Mouse (Mus musculus) embryonic facial prominence, embryonic 11.5 days (tissue): ENCODE results near the gene Dysf. TPM values are rescaled to one million over a fixed set of nuclear protein-coding genes. Genes with fewer than 3 reads are reported as not detected.

Source experiments
- ATAC-seq: fragments of 200-750 bp; cut with Nextera tagmentation; replicated peaks from 2 replicates; pipeline ENCODE4 v1.8.0; 2017; ENCODE audit warnings: low read depth; ENCODE audit not compliant: insufficient number of reproducible peaks, low FRiP score, low TSS enrichment
- DNase-seq: peaks from one replicate; pipeline ENCODE4 v3.0.0-alpha.2; 2015; ENCODE audit warnings: low spot score
- H3K27ac ChIP-seq: fragments of 300-500 bp; sonication (generic); replicated peaks from 2 replicates; pipeline ENCODE4 v1.5.1; 2014; ENCODE audit warnings: mild to moderate bottlenecking, low read depth, low read length, control low read depth
- H3K27me3 ChIP-seq: fragments of 300-500 bp; sonication (generic); 2 replicates; pipeline ENCODE4 v1.6.1; 2014; ENCODE audit warnings: mild to moderate bottlenecking, low read length, moderate library complexity, mixed read lengths; ENCODE audit not compliant: control insufficient read depth, insufficient read depth
- H3K36me3 ChIP-seq: fragments of 300-500 bp; sonication (generic); replicated peaks from 2 replicates; pipeline ENCODE4 v1.6.1; 2014; ENCODE audit warnings: low read depth, mild to moderate bottlenecking, low read length, moderate library complexity, mixed read lengths; ENCODE audit not compliant: control insufficient read depth, insufficient read depth
- H3K4me1 ChIP-seq: fragments of 300-500 bp; sonication (generic); 2 replicates; pipeline ENCODE4 v1.6.1; 2014; ENCODE audit warnings: low read length, mixed read lengths; ENCODE audit not compliant: control insufficient read depth, insufficient read depth
- H3K4me2 ChIP-seq: fragments of 300-500 bp; sonication (generic); 2 replicates; pipeline ENCODE4 v1.6.1; 2014; ENCODE audit warnings: low read depth, mild to moderate bottlenecking, control low read depth, low read length, moderate library complexity
- H3K4me3 ChIP-seq: fragments of 300-500 bp; sonication (generic); 2 replicates; pipeline ENCODE4 v1.5.1; 2014; ENCODE audit warnings: low read depth, low read length, control low read depth
- H3K9ac ChIP-seq: fragments of 300-500 bp; sonication (generic); replicated peaks from 2 replicates; pipeline ENCODE4 v1.6.1; 2014; ENCODE audit warnings: mild to moderate bottlenecking, control low read depth, low read length
- H3K9me3 ChIP-seq: fragments of 300-500 bp; sonication (generic); replicated peaks from 2 replicates; pipeline ENCODE4 v1.6.1; 2016; ENCODE audit warnings: mild to moderate bottlenecking, low read length, inconsistent platforms, mixed read lengths; ENCODE audit not compliant: control insufficient read depth
- WGBS: fragments of 180-500 bp; shearing (Covaris S2); extraction: QIAGEN DNeasy Blood & Tissue Kit; methylation state at CpG from one replicate; pipeline ENCODE4 v1.1.7; 2014; 5-methylcytosine and 5-hydroxymethylcytosine counted together
- polyA plus RNA-seq: library from polyadenylated mRNA; unstranded; fragments of >200 nt; fragmentation: Nextera tagmentation; extraction: Ambion mirVana; gene quantifications from 2 replicates; pipeline ENCODE4 v1.2.1, GENCODE M21; 2014

Dysf gene
- polyA plus RNA-seq, 1 experiment from 2014 or later: 7.8 TPM

DNA sequence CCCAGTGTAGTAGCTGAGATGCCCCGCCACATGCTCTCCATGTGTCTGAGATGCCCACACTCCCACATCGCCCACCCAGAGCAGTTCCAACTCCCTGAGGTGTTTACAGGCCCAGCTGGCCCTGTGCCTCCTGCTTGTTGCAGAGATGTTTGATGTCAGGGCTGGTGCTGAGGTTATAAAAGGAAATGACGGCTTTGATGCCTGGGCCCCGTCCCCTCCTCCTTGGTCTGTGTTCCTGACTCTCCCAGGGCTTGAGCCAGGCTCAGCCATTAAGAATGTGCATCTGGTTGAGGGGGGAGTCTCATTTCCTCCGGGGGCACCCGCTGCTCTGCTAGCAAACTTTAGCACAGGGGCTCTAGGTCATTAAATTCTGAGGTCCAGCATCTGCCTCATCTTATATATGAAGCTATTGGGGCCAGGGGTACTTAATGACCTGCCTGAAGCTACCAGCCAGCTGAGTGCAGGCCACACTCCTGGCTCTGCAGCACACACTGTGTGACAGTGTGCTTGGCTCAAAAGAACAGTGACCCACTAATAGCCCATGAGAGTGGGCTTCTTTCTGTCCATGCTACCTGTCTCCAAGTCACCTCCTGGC lies 183.4 kb downstream of the Dysf start:
- Histone ChIP-seq H3K9me3 (no peaks in the 10 kb centered on the region), H3K4me1 (no peaks in the 10 kb centered on the region)
- no peak for DNase-seq

DNA sequence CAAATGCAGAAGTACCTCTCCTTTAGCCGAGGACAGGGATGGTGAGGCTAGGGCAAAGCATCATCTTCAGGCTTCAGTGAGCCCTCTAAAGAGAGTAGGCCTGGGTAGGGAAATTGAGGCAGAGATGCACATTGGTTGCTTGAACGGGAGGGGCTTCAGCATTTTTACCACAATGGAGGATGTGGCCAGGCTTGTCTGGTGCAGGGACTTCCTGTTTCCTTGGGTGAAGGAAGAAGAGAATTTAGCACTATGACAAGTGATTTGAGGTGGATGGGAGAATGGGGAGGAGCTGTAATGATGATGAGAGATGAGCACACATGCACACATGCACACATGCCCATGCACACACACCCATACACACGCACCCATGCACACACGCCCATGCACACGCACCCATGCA lies 188.1 kb downstream of the Dysf start:
- Histone ChIP-seq H3K36me3 (no peaks in the 10 kb centered on the region), H3K9me3 (no peaks in the 10 kb centered on the region), H3K27me3 (no peaks in the 10 kb centered on the region), H3K9ac (no peak overlapping the region), H3K4me2 (no peak overlapping the region), H3K27ac (no peak overlapping the region), H3K4me3 (no peak overlapping the region), H3K4me1 (no peaks in the 10 kb centered on the region)
- WGBS: 92% methylated on average over 5 of the region's 5 CpGs
- ATAC-seq (no peak), DNase-seq (no peak)

More for the DNA sequence above, 183.4 kb downstream of the Dysf start:
- H3K9ac ChIP-seq: no peak overlapping the region
- no peaks in the 10 kb centered on the region for H3K27me3 ChIP-seq
- H3K27ac ChIP-seq: no peak overlapping the region
- H3K4me3 ChIP-seq: no peak overlapping the region
- no peak for ATAC-seq
- H3K36me3 ChIP-seq: no peaks in the 10 kb centered on the region
- WGBS: 65% methylated on average over 6 of the region's 6 CpGs
- no peak overlapping the region for H3K4me2 ChIP-seq

DNA sequence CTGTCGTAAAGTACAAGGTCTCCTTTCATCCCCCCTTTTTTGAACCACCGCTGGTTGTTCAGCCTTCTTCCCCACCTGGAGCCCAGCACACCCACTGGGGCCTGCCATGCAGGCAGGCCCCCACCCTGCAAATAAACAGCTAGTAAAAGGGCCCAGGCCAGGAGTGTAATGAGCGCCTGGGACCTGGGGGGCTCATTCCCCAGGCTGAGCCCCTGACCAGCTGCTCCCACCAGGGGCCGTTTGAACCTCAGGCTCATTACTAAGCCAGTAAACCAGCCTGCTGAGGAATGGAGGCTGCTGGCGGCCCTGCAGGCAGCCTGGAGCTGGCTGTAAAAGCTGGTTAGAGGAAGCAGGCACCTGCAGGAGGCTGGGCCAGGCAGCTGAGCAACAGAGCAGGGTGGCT lies 189.4 kb downstream of the Dysf start:
- no peaks in the 10 kb centered on the region for H3K9me3 ChIP-seq
- no peak overlapping the region for H3K9ac ChIP-seq
- WGBS: 29% methylated on average over 5 of the region's 5 CpGs
- H3K36me3 ChIP-seq: no peaks in the 10 kb centered on the region
- no peak overlapping the region for H3K4me3 ChIP-seq
- H3K4me1 ChIP-seq: no peaks in the 10 kb centered on the region
- no peaks in the 10 kb centered on the region for H3K27me3 ChIP-seq
- H3K4me2 ChIP-seq: no peak overlapping the region
- DNase-seq: no peak
- H3K27ac ChIP-seq: no peak overlapping the region
- 0 out of 2 replicates have a peak, but pooled peaks have one; percentile 41 for ATAC-seq

DNA sequence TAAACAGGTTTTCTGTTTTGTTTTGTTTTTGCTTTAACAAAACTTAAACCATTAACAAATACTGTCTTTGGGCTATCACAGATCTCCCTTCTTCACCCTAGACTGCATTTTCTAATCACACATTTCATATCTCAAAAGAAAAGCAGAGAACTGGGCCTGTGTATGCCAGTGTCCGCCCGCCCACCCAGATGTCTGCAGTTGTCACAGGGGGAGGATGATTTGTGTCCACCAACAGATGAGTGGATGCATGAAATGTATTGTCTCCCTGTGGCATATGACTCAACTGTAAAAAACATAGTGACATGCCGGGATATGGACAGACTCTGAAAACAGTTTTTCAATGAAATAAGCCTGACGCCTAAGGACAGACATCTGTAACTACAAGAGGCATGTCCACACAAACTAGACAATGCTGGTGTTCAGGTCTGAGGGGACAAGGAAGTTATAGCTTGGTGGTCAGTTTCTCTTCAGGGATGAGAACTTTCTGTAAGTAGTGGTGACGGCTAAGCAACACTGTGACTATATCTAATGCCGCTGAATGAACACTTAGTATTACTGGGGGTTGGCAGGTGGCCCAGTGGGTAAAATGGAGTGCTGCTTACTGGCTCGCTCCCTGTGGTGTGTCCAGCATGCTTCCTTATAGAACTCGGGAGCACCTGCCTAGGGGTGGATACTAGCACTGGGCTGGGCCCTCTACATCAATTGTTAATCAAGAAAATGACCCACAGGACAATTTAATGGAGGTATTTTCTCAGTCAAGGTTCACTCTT lies 193.5 kb downstream of the Dysf start:
- H3K9ac ChIP-seq: no peak overlapping the region
- H3K4me3 ChIP-seq: no peak overlapping the region
- DNase-seq (no peak), ATAC-seq (no peak)
- no peaks in the 10 kb centered on the region for H3K27me3 ChIP-seq
- H3K36me3 ChIP-seq: no peaks in the 10 kb centered on the region
- WGBS: 85% methylated on average over 8 of the region's 8 CpGs
- no peak overlapping the region for H3K4me2 ChIP-seq
- no peak overlapping the region for H3K27ac ChIP-seq
- no peaks in the 10 kb centered on the region for H3K4me1 ChIP-seq
- H3K9me3 ChIP-seq: no peaks in the 10 kb centered on the region

DNA sequence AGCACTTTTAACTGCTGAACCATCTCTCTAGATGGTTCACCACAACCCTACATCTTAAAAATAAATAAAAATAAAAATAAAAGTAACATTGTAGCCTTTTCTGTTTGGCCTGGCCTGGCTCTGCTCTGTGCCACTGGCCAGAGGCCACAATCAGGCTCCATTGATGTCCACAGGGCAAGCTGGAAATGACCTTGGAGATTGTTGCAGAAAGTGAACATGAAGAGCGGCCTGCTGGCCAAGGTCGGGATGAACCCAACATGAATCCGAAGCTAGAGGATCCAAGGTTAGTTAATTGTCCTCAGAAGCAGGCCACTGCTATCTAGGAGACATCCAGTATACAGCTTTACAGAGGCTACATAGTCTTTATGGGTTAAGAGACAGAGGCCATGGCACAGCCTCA lies 197.2 kb downstream of the Dysf start:
- no peak overlapping the region for H3K4me3 ChIP-seq
- 93% methylated on average over 3 of the region's 3 CpGs for WGBS
- H3K9me3 ChIP-seq: no peaks in the 10 kb centered on the region
- no peak overlapping the region for H3K27ac ChIP-seq
- ATAC-seq: no peak
- no peak for DNase-seq
- no peaks in the 10 kb centered on the region for H3K27me3 ChIP-seq
- H3K36me3 ChIP-seq: no peaks in the 10 kb centered on the region
- no peak overlapping the region for H3K4me2 ChIP-seq
- no peaks in the 10 kb centered on the region for H3K4me1 ChIP-seq
- H3K9ac ChIP-seq: no peak overlapping the region

DNA sequence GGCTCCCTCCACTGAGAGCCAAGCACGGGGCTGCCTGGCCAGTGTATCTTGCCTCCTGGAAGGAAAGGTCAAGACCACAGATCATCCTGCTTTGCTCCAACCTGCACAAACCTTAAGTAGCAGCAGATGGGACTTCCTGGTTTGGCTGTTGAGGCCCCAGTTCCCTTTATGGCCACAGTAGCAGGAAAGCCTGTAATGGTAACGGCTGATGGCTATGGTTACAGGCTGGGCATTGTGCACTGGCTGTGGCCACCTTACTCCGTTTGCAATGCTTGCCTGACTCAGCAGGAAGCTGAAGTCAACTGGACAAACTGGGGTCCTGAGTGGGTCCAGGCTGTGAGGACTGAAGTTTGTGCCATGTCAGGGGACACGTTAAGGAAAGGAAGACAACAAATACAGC lies 200.2 kb downstream of the Dysf start:
- H3K9me3 ChIP-seq: no peaks in the 10 kb centered on the region
- no peaks in the 10 kb centered on the region for H3K4me1 ChIP-seq
- H3K4me3 ChIP-seq: no peak overlapping the region
- 71% methylated on average over 4 of the region's 4 CpGs for WGBS
- ATAC-seq (no peak), DNase-seq (no peak)
- H3K4me2 ChIP-seq: no peak overlapping the region
- H3K27ac ChIP-seq: no peak overlapping the region
- H3K36me3 ChIP-seq: no peaks in the 10 kb centered on the region
- no peaks in the 10 kb centered on the region for H3K27me3 ChIP-seq
- H3K9ac ChIP-seq: no peak overlapping the region

DNA sequence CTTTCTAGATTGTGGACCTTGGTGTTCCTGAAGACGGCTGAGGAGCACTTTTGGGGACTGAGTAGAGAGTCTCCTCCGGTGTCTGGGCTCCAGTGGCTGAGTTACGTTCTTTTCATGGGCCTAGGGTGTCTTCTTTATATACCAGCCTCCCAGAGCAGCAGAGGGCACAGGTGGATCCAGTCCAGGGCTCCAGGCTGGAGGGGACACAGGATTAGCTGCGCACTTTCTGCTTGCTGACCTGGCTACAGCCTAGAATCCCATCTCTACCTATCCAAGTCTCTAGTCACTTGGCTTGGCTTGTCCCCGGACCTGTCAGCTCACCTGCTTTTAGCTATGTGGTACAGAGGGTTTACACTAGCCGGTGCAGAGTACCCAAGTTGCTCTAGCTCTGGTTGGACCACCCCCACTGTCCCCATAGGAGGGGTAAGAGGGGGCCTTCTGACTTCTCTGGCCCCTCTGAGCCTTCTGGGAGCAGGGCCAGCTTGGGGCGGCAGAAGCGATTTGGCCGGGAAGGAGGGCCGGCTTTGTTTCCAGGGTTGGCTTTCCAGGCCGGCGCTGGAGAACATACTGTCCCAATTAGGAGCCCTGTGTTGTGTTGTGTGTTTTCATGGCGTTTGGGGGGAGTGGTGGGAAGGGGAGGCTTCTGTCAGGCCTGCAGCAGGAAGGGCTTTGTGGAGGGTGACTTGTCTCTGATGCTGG lies 201.5 kb downstream of the Dysf start:
- 0 out of 2 replicates have a peak, but pooled peaks have one; percentile 49 for ATAC-seq
- no peaks in the 10 kb centered on the region for H3K9me3 ChIP-seq
- WGBS: 59% methylated on average over 13 of the region's 13 CpGs
- no peak overlapping the region for H3K4me3 ChIP-seq
- H3K36me3 ChIP-seq: no peaks in the 10 kb centered on the region
- no peaks in the 10 kb centered on the region for H3K4me1 ChIP-seq
- H3K4me2 ChIP-seq: no peak overlapping the region
- no peaks in the 10 kb centered on the region for H3K27me3 ChIP-seq
- H3K27ac ChIP-seq: no peak overlapping the region
- H3K9ac ChIP-seq: peak overlapping the region; percentile 8; the same call in 1 of the 2 replicates
- DNase-seq: peak; percentile 58

DNA sequence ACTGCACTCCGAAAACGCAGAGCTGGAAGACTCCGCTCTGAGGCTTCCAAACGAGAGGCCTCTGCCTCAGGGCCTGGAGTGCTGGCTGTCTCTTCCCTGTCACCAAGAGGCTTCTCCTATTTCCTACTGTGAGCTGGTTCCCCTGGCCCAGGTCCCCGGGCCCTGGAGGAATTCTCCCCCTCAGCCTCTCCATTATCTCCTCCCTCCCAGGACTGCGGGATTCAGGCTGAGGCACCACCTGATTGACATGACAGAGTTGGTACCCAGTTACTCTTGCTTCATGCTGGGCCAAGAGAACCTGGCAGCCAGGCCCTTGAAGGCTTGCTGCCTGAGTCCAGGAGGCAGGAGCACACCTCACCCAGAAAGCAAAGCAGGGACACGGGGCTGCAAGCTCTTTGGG lies 203.1 kb downstream of the Dysf start:
- H3K9me3 ChIP-seq: no peaks in the 10 kb centered on the region
- DNase-seq (no peak), ATAC-seq (no peak)
- H3K27me3 ChIP-seq: no peaks in the 10 kb centered on the region
- H3K4me2 ChIP-seq: no peak overlapping the region
- WGBS: 51% methylated on average over 7 of the region's 7 CpGs
- no peak overlapping the region for H3K4me3 ChIP-seq
- H3K36me3 ChIP-seq: no peaks in the 10 kb centered on the region
- H3K27ac ChIP-seq: no peak overlapping the region
- H3K4me1 ChIP-seq: no peaks in the 10 kb centered on the region
- no peak overlapping the region for H3K9ac ChIP-seq
